Mouse (Mus musculus) embryonic fibroblast, embryonic 13.5 days (primary cell): ENCODE measurements around the gene Nkapd1. TPM values are rescaled to one million over a fixed set of nuclear protein-coding genes. Genes with fewer than 3 reads are reported as not detected.

ENCODE experiments used
- H3K27ac ChIP-seq: 2 replicates; pipeline ENCODE4 v1.5.1; 2012; ENCODE audit warnings: low read length, control low read depth, inconsistent platforms; ENCODE audit not compliant: insufficient read depth
- H3K4me1 ChIP-seq: 2 replicates; pipeline ENCODE4 v1.6.1; 2011; ENCODE audit warnings: low read length; ENCODE audit not compliant: control insufficient read depth, insufficient read depth
- H3K4me3 ChIP-seq: 2 replicates; pipeline ENCODE4 v1.5.1; 2011; ENCODE audit warnings: mild to moderate bottlenecking, control low read depth, low read length; ENCODE audit not compliant: insufficient read depth
- CTCF ChIP-seq: IDR thresholded peaks from 2 replicates; pipeline ENCODE4 v1.5.1; 2011; ENCODE audit warnings: mild to moderate bottlenecking, control low read depth, low read length, moderate library complexity, borderline replicate concordance; ENCODE audit not compliant: insufficient read depth
- POLR2A ChIP-seq: IDR thresholded peaks from 2 replicates; pipeline ENCODE4 v1.6.1; 2011; ENCODE audit warnings: low read depth, mild to moderate bottlenecking, control low read depth, low read length, moderate library complexity
- polyA plus RNA-seq: library from polyadenylated mRNA; stranded (reverse); fragments of >200 nt; gene quantifications from 2 replicates; pipeline ENCODE4 v1.2.4, GENCODE M21; 2011; ENCODE audit warnings: low read depth; ENCODE audit not compliant: missing spikeins, insufficient read length

The Nkapd1 gene
- polyA plus RNA-seq, result 18.0 and 24.7 TPM in 2 replicates

- TF ChIP-seq POLR2A (peak; percentile 83), CTCF (no peak)
- H3K4me1 ChIP-seq, result no peaks in the 10 kb centered on the region
- H3K27ac ChIP-seq, result peak within 1 kb of the TSS; percentile 75
- H3K4me3 ChIP-seq, result peak within 1 kb of the TSS; percentile 87
These were observed at the start of gene Nkapd1, which contains the start of gene Pih1d2 for GRCm38 (mm10) chr9:50616766-50617603. Nkapd1 (minus strand) TSS chr9:50617464. Pih1d2 (plus strand) TSS chr9:50617321.

- no peak overlapping the region for H3K4me3 ChIP-seq
- no peaks in the 10 kb centered on the region for H3K4me1 ChIP-seq
- H3K27ac ChIP-seq, result no peak overlapping the region
- no peak for TF ChIP-seq POLR2A
- TF ChIP-seq CTCF, result no peak
These were observed 49.2 kb upstream of the Nkapd1 start for GRCm38 (mm10) chr9:50666442-50666841.

GRCm38 (mm10) chr9:50664826-50665225, 47.6 kb upstream of the Nkapd1 start:
- Histone ChIP-seq H3K4me1 (no peaks in the 10 kb centered on the region), H3K27ac (no peak overlapping the region), H3K4me3 (no peak overlapping the region)
- TF ChIP-seq POLR2A, result no peak
- TF ChIP-seq CTCF, result no peak

- TF ChIP-seq POLR2A (no peak), CTCF (no peak)
- H3K4me3 ChIP-seq, result peak overlapping the region; percentile 66
- peaks cover 2% of the 10 kb centered on the region; the same call in 1 of the 2 replicates for H3K4me1 ChIP-seq
- no peak overlapping the region for H3K27ac ChIP-seq
These were observed 43.2 kb upstream of the Nkapd1 start for GRCm38 (mm10) chr9:50660431-50660830.

GRCm38 (mm10) chr9:50659392-50660217, 42.3 kb upstream of the Nkapd1 start, which contains the start of gene Dlat:
Dlat (minus strand) TSS chr9:50659780.
- Histone ChIP-seq H3K4me3 (peak within 1 kb of the TSS; percentile 66), H3K27ac (peak within 1 kb of the TSS; percentile 49), H3K4me1 (peaks cover 2% of the 10 kb centered on the region; the same call in 1 of the 2 replicates)
- TF ChIP-seq POLR2A, result peak; percentile 86
- TF ChIP-seq CTCF, result no peak

- peaks cover 2% of the 10 kb centered on the region; the same call in 1 of the 2 replicates for H3K4me1 ChIP-seq
- H3K4me3 ChIP-seq, result peak overlapping the region; percentile 66
- H3K27ac ChIP-seq, result peak overlapping the region; percentile 11; the same call in 1 of the 2 replicates
- TF ChIP-seq POLR2A (no peak), CTCF (no peak)
These were observed 41.7 kb upstream of the Nkapd1 start for GRCm38 (mm10) chr9:50658941-50659388.

GRCm38 (mm10) chr9:50658391-50658790, 41.1 kb upstream of the Nkapd1 start:
- TF ChIP-seq POLR2A (no peak), CTCF (no peak)
- H3K4me3 ChIP-seq, result peak overlapping the region; percentile 66
- no peak overlapping the region; the same call in 1 of the 2 replicates for H3K27ac ChIP-seq
- H3K4me1 ChIP-seq, result peaks cover 2% of the 10 kb centered on the region; the same call in 1 of the 2 replicates

GRCm38 (mm10) chr9:50650503-50650902, 33.2 kb upstream of the Nkapd1 start:
- Histone ChIP-seq H3K4me1 (no peaks in the 10 kb centered on the region), H3K4me3 (no peak overlapping the region), H3K27ac (no peak overlapping the region)
- no peak for TF ChIP-seq CTCF
- no peak for TF ChIP-seq POLR2A

- Histone ChIP-seq H3K4me3 (no peak overlapping the region), H3K4me1 (no peaks in the 10 kb centered on the region), H3K27ac (no peak overlapping the region)
- TF ChIP-seq CTCF (no peak), POLR2A (no peak)
These were observed 29.6 kb upstream of the Nkapd1 start for GRCm38 (mm10) chr9:50646826-50647370.
